Mouse (Mus musculus) gastrocnemius, postnatal 14 days (tissue): ENCODE data around the gene Ybx3. TPM values are rescaled to one million over a fixed set of nuclear protein-coding genes. Genes with fewer than 3 reads are reported as not detected.

Experiments used
- DNase-seq: peaks from one replicate; pipeline ENCODE4 v3.0.0; 2021; ENCODE audit warnings: mixed read lengths
- intact Hi-C: fragments of 180-260 bp; cut with DNase I; formaldehyde crosslinking; loops from one replicate; pipeline ENCODE4 v1.15.1; 2025; ENCODE audit warnings: low total_unique reads
- long read RNA-seq, 2 experiments: library from polyadenylated mRNA; stranded (forward); transcript quantifications; one replicate each; pipeline ENCODE4 v2.0.0; 2021
- total RNA-seq, 2 experiments: library from RNA; stranded (reverse); gene quantifications; 2 replicates each; pipeline ENCODE4 v1.2.3; 2021

Gene Ybx3
- 100 to 1,000 TPM; 779 to 828 TPM for total RNA-seq
- long read RNA-seq, experiment 1, transcript Ybx3-202 (9 exons, 1,684 nt): major isoform, 948 of 1,303 reads
- long read RNA-seq, experiment 1, transcript Ybx3-201 (10 exons, 1,853 nt): minor isoform, 204 of 1,303 reads
- long read RNA-seq, experiment 1, partial matches to known transcripts: 31 of 1,303 reads
- long read RNA-seq, experiment 1, other reads (novel, unspliced or antisense): 117 of 1,303 reads
- long read RNA-seq, experiment 2, transcript Ybx3-202 (9 exons, 1,684 nt): major isoform, 1,015 of 1,397 reads
- long read RNA-seq, experiment 2, transcript Ybx3-201 (10 exons, 1,853 nt): minor isoform, 239 of 1,397 reads
- long read RNA-seq, experiment 2, partial matches to known transcripts: 15 of 1,397 reads
- long read RNA-seq, experiment 2, other reads (novel, unspliced or antisense): 125 of 1,397 reads

GRCm38 (mm10) chr6:131388040-131389021 lies at the start of gene Ybx3:
Gene Ybx3, minus strand, starts transcription at chr6:131388476.
- DNase-seq: peak; percentile 91
- intact Hi-C loops: no loop called here

GRCm38 (mm10) chr6:131436626-131437025 lies 48.4 kb upstream of the Ybx3 start:
- intact Hi-C loops: no loop called here
- no peak for DNase-seq

- DNase-seq: no peak
Measured at GRCm38 (mm10) chr6:131434088-131434487, 45.8 kb upstream of the Ybx3 start.

GRCm38 (mm10) chr6:131433153-131434048 lies 45.1 kb upstream of the Ybx3 start:
- intact Hi-C loops: no loop called here
- peak; percentile 10 for DNase-seq

More at GRCm38 (mm10) chr6:131434088-131434487, 45.8 kb upstream of the Ybx3 start:
- intact Hi-C loops: no loop called here

- intact Hi-C loops: loop anchor here (2.0 kb wide), 1 partner anchor 55 kb away; no protein-coding TSS in a partner anchor
- peak; percentile 21 for DNase-seq
Measured at GRCm38 (mm10) chr6:131421572-131421971, 33.3 kb upstream of the Ybx3 start.

- DNase-seq: no peak
- intact Hi-C loops: loop anchor here (2.0 kb wide), 1 partner anchor 53 kb away; no protein-coding TSS in a partner anchor
Measured at GRCm38 (mm10) chr6:131419614-131420013, 31.3 kb upstream of the Ybx3 start.

GRCm38 (mm10) chr6:131418770-131419169 lies 30.5 kb upstream of the Ybx3 start:
- intact Hi-C loops: no loop called here
- DNase-seq: no peak

GRCm38 (mm10) chr6:131411116-131411843 lies 23.0 kb upstream of the Ybx3 start:
- DNase-seq: no peak
- intact Hi-C loops: no loop called here

- intact Hi-C loops: no loop called here
- DNase-seq: no peak
Measured at GRCm38 (mm10) chr6:131406957-131407356, 18.7 kb upstream of the Ybx3 start.

GRCm38 (mm10) chr6:131405896-131406295 lies 17.6 kb upstream of the Ybx3 start:
- intact Hi-C loops: no loop called here
- no peak for DNase-seq

GRCm38 (mm10) chr6:131405174-131405573 lies 16.9 kb upstream of the Ybx3 start:
- intact Hi-C loops: no loop called here
- DNase-seq: no peak

- intact Hi-C loops: no loop called here
- DNase-seq: no peak
Measured at GRCm38 (mm10) chr6:131404260-131404659, 16.0 kb upstream of the Ybx3 start.

GRCm38 (mm10) chr6:131403036-131403435 lies 14.8 kb upstream of the Ybx3 start:
- intact Hi-C loops: no loop called here
- DNase-seq: no peak

GRCm38 (mm10) chr6:131402606-131403005 lies 14.3 kb upstream of the Ybx3 start:
- DNase-seq: no peak
- intact Hi-C loops: no loop called here

GRCm38 (mm10) chr6:131401259-131401658 lies 13.0 kb upstream of the Ybx3 start:
- DNase-seq: no peak
- intact Hi-C loops: no loop called here

GRCm38 (mm10) chr6:131396650-131397049 lies 8.4 kb upstream of the Ybx3 start:
- DNase-seq: no peak
- intact Hi-C loops: no loop called here

GRCm38 (mm10) chr6:131393873-131394660 lies 5.8 kb upstream of the Ybx3 start:
- intact Hi-C loops: no loop called here
- DNase-seq: no peak
